Mouse (Mus musculus) hindbrain, embryonic 11.5 days (tissue): ENCODE results near the gene Erich4. TPM values are rescaled to one million over a fixed set of nuclear protein-coding genes. Genes with fewer than 3 reads are reported as not detected.

ENCODE experiments used
- ATAC-seq: fragments of 200-750 bp; cut with Nextera tagmentation; 2 replicates; pipeline ENCODE4 v1.8.0; 2017; ENCODE audit warnings: mild to moderate bottlenecking, moderate TSS enrichment, moderate library complexity; ENCODE audit not compliant: low FRiP score
- DNase-seq: peaks from one replicate; pipeline ENCODE4 v3.0.0-alpha.2; 2015; ENCODE audit warnings: low spot score
- H3K27ac ChIP-seq: fragments of 300-500 bp; sonication (generic); 2 replicates; pipeline ENCODE4 v1.5.1; 2014; ENCODE audit warnings: mild to moderate bottlenecking, low read depth, low read length
- H3K27me3 ChIP-seq: fragments of 300-500 bp; sonication (generic); 2 replicates; pipeline ENCODE4 v1.6.1; 2014; ENCODE audit warnings: mild to moderate bottlenecking, low read length, moderate library complexity, mixed read lengths; ENCODE audit not compliant: control insufficient read depth, insufficient read depth
- H3K36me3 ChIP-seq: fragments of 300-500 bp; sonication (generic); 2 replicates; pipeline ENCODE4 v1.6.1; 2014; ENCODE audit warnings: mild to moderate bottlenecking, low read length, moderate library complexity, mixed read lengths; ENCODE audit not compliant: control insufficient read depth, insufficient read depth
- H3K4me1 ChIP-seq: fragments of 300-500 bp; sonication (generic); replicated peaks from 2 replicates; pipeline ENCODE4 v1.6.1; 2014; ENCODE audit warnings: low read length, mixed read lengths; ENCODE audit not compliant: control insufficient read depth, insufficient read depth
- H3K4me2 ChIP-seq: fragments of 300-500 bp; sonication (generic); replicated peaks from 2 replicates; pipeline ENCODE4 v1.6.1; 2014; ENCODE audit warnings: mild to moderate bottlenecking, low read depth, low read length
- H3K4me3 ChIP-seq: fragments of 300-500 bp; sonication (generic); 2 replicates; pipeline ENCODE4 v1.5.1; 2014; ENCODE audit warnings: low read depth, low read length
- H3K9ac ChIP-seq: fragments of 300-500 bp; sonication (generic); 2 replicates; pipeline ENCODE4 v1.6.1; 2014; ENCODE audit warnings: low read depth, low read length
- H3K9me3 ChIP-seq: fragments of 300-500 bp; sonication (generic); 2 replicates; pipeline ENCODE4 v1.6.1; 2016; ENCODE audit warnings: low read length; ENCODE audit not compliant: control insufficient read depth
- WGBS: fragments of 180-500 bp; shearing (Covaris S2); extraction: QIAGEN DNeasy Blood & Tissue Kit; methylation state at CpG from one replicate; pipeline ENCODE4 v1.1.7; 2014; 5-methylcytosine and 5-hydroxymethylcytosine counted together
- polyA plus RNA-seq: library from polyadenylated mRNA; unstranded; fragments of >200 nt; fragmentation: Nextera tagmentation; extraction: Ambion mirVana; gene quantifications from 2 replicates; pipeline ENCODE4 v1.2.1, GENCODE M21; 2014

Gene Erich4
- polyA plus RNA-seq, 1 experiment from 2014 or later = not detected

GRCm38 (mm10) chr7:25645074-25645473, 29.4 kb upstream of the Erich4 start:
- Histone ChIP-seq H3K27me3 (no peaks in the 10 kb centered on the region), H3K4me1 (no peaks in the 10 kb centered on the region), H3K36me3 (no peaks in the 10 kb centered on the region), H3K27ac (no peak overlapping the region), H3K4me2 (no peak overlapping the region), H3K9ac (no peak overlapping the region), H3K9me3 (no peaks in the 10 kb centered on the region), H3K4me3 (no peak overlapping the region)
- DNase-seq (no peak), ATAC-seq (no peak)
- WGBS = 61% methylated on average over 14 of the region's 14 CpGs

- DNase-seq (no peak), ATAC-seq (no peak)
- Histone ChIP-seq H3K36me3 (no peaks in the 10 kb centered on the region), H3K4me3 (no peak overlapping the region), H3K9ac (no peak overlapping the region), H3K27me3 (no peaks in the 10 kb centered on the region), H3K27ac (no peak overlapping the region), H3K9me3 (no peaks in the 10 kb centered on the region), H3K4me1 (no peaks in the 10 kb centered on the region), H3K4me2 (no peak overlapping the region)
- 84% methylated on average over 4 of the region's 4 CpGs for WGBS
These were observed 28.9 kb upstream of the Erich4 start for GRCm38 (mm10) chr7:25644631-25645030.

GRCm38 (mm10) chr7:25644136-25644535, 28.4 kb upstream of the Erich4 start:
- no peak overlapping the region for H3K4me2 ChIP-seq
- H3K4me1 ChIP-seq = no peaks in the 10 kb centered on the region
- ATAC-seq = no peak
- H3K9ac ChIP-seq = no peak overlapping the region
- no peak overlapping the region for H3K4me3 ChIP-seq
- no peaks in the 10 kb centered on the region for H3K36me3 ChIP-seq
- no peak for DNase-seq
- H3K27me3 ChIP-seq = no peaks in the 10 kb centered on the region
- no peak overlapping the region for H3K27ac ChIP-seq
- 83% methylated on average over 10 of the region's 10 CpGs for WGBS
- H3K9me3 ChIP-seq = no peaks in the 10 kb centered on the region

GRCm38 (mm10) chr7:25639754-25640153, 24.1 kb upstream of the Erich4 start:
- 93% methylated on average over 4 of the region's 4 CpGs for WGBS
- Histone ChIP-seq H3K9me3 (no peaks in the 10 kb centered on the region), H3K36me3 (no peaks in the 10 kb centered on the region), H3K4me1 (no peaks in the 10 kb centered on the region), H3K4me2 (no peak overlapping the region), H3K27me3 (no peaks in the 10 kb centered on the region), H3K27ac (no peak overlapping the region), H3K4me3 (no peak overlapping the region), H3K9ac (no peak overlapping the region)
- ATAC-seq = no peak
- no peak for DNase-seq

- no peak overlapping the region for H3K4me3 ChIP-seq
- H3K36me3 ChIP-seq = no peaks in the 10 kb centered on the region
- 89% methylated on average over 5 of the region's 5 CpGs for WGBS
- no peak overlapping the region for H3K27ac ChIP-seq
- H3K27me3 ChIP-seq = no peaks in the 10 kb centered on the region
- ATAC-seq = no peak
- no peaks in the 10 kb centered on the region for H3K4me1 ChIP-seq
- no peak for DNase-seq
- H3K4me2 ChIP-seq = no peak overlapping the region
- H3K9ac ChIP-seq = no peak overlapping the region
- no peaks in the 10 kb centered on the region for H3K9me3 ChIP-seq
These were observed 21.4 kb upstream of the Erich4 start for GRCm38 (mm10) chr7:25637099-25637498.

GRCm38 (mm10) chr7:25636373-25636772, 20.7 kb upstream of the Erich4 start:
- WGBS = 66% methylated on average over 3 of the region's 3 CpGs
- Histone ChIP-seq H3K4me1 (no peaks in the 10 kb centered on the region), H3K4me2 (no peak overlapping the region), H3K27ac (no peak overlapping the region), H3K9me3 (no peaks in the 10 kb centered on the region), H3K9ac (no peak overlapping the region), H3K36me3 (no peaks in the 10 kb centered on the region), H3K27me3 (no peaks in the 10 kb centered on the region), H3K4me3 (no peak overlapping the region)
- DNase-seq (no peak), ATAC-seq (no peak)

- no peak overlapping the region for H3K27ac ChIP-seq
- no peak overlapping the region for H3K9ac ChIP-seq
- peaks cover 4% of the 10 kb centered on the region; the same call in 1 of the 2 replicates for H3K27me3 ChIP-seq
- no peaks in the 10 kb centered on the region for H3K36me3 ChIP-seq
- WGBS = 91% methylated on average over 5 of the region's 5 CpGs
- H3K4me3 ChIP-seq = no peak overlapping the region
- no peak for ATAC-seq
- no peak overlapping the region for H3K4me2 ChIP-seq
- no peaks in the 10 kb centered on the region for H3K9me3 ChIP-seq
- no peaks in the 10 kb centered on the region; the same call in 1 of the 2 replicates for H3K4me1 ChIP-seq
- no peak for DNase-seq
These were observed 17.0 kb upstream of the Erich4 start for GRCm38 (mm10) chr7:25632679-25633078.

GRCm38 (mm10) chr7:25628323-25628620, 12.6 kb upstream of the Erich4 start:
- DNase-seq (no peak), ATAC-seq (no peak)
- Histone ChIP-seq H3K27me3 (peaks cover 7% of the 10 kb centered on the region; the same call in 1 of the 2 replicates), H3K4me2 (no peak overlapping the region), H3K9me3 (no peaks in the 10 kb centered on the region), H3K9ac (no peak overlapping the region), H3K36me3 (no peaks in the 10 kb centered on the region), H3K4me1 (peaks cover 3% of the 10 kb centered on the region; the same call in 1 of the 2 replicates), H3K4me3 (no peak overlapping the region), H3K27ac (no peak overlapping the region)
- WGBS = 66% methylated on average over 8 of the region's 8 CpGs

- H3K27me3 ChIP-seq = peaks cover 7% of the 10 kb centered on the region; the same call in 1 of the 2 replicates
- peak overlapping the region; percentile 42; the same call in 1 of the 2 replicates for H3K9ac ChIP-seq
- DNase-seq (peak; percentile 45), ATAC-seq (peak; percentile 45; the same call in 1 of the 2 replicates)
- H3K4me1 ChIP-seq = peaks cover 3% of the 10 kb centered on the region; the same call in 1 of the 2 replicates
- H3K36me3 ChIP-seq = no peaks in the 10 kb centered on the region
- peak overlapping the region; percentile 2; the same call in 1 of the 2 replicates for H3K4me3 ChIP-seq
- WGBS = 20% methylated on average over 37 of the region's 38 CpGs
- H3K27ac ChIP-seq = no peak overlapping the region; the same call in 1 of the 2 replicates
- H3K4me2 ChIP-seq = peak overlapping the region; percentile 24
- H3K9me3 ChIP-seq = no peaks in the 10 kb centered on the region
These were observed 12.0 kb upstream of the Erich4 start for GRCm38 (mm10) chr7:25627431-25628322.
